Mouse (Mus musculus) hematopoietic stem cell, adult 5-6 weeks (primary cell): Measurements from ENCODE around the gene Ddx42. TPM values are rescaled to one million over a fixed set of nuclear protein-coding genes. Genes with fewer than 3 reads are reported as not detected.

Experiments
- ATAC-seq, 2 experiments: fragments of 125-278 bp in 1 of 2; replicated peaks in 1 of 2; 2 replicates each; pipeline ENCODE4 v1.8.0; 2016 to 2017; ENCODE audit warnings: inconsistent platforms in 2 of 2, mild to moderate bottlenecking in 2 of 2, moderate number of reproducible peaks in 2 of 2, low read depth in 1 of 2, moderate TSS enrichment in 1 of 2; ENCODE audit not compliant: low FRiP score in 2 of 2, poor library complexity in 2 of 2, severe bottlenecking in 2 of 2, insufficient read depth in 1 of 2, low TSS enrichment in 1 of 2
- total RNA-seq: library from RNA; stranded (forward); fragments of 172-1452, 232-1000 nt; gene quantifications from 2 replicates; pipeline ENCODE4 v1.2.3, GENCODE M21; 2017

The Ddx42 gene
- total RNA-seq, 1 experiment from 2014 or later, result 108 TPM

GRCm38 (mm10) chr11:106276454-106276853 lies 59.7 kb downstream of the Ddx42 start, which contains the start of gene Tcam1:
Tcam1 (plus strand) TSS chr11:106276672.
- peak; percentile 80 to 82 for ATAC-seq

GRCm38 (mm10) chr11:106282452-106282851 lies 65.7 kb downstream of the Ddx42 start:
- no peak for ATAC-seq

- no peak for ATAC-seq
Observed at GRCm38 (mm10) chr11:106283371-106283770, 66.6 kb downstream of the Ddx42 start.

DNA sequence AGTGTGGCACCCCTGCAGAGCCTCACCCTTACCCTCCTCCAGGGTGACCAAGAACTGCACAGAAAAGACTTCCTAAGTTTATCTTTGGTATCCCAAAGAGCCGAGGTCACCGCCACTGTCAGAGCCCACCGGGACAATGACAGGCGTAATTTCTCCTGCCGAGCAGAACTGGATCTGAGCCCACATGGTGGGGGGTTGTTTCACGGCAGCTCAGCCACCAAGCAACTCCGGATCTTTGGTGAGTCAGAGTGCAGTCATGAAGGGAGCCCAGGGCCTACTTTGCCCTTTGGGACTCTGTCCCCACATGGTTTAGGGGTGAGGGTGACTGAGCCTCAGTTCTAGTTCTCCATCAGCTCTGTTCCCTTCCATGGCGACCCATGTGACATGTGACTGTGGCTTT lies 67.4 kb downstream of the Ddx42 start:
- no peak for ATAC-seq

- ATAC-seq, result 0 out of 4 replicates have a peak, but pooled peaks of 1 of the 2 experiments have one; percentile 12
Observed at GRCm38 (mm10) chr11:106286206-106286605, 69.5 kb downstream of the Ddx42 start.

- ATAC-seq, result no peak
Observed at GRCm38 (mm10) chr11:106286987-106287386, 70.3 kb downstream of the Ddx42 start.

GRCm38 (mm10) chr11:106289369-106289768 lies 72.6 kb downstream of the Ddx42 start:
- ATAC-seq, result no peak

DNA sequence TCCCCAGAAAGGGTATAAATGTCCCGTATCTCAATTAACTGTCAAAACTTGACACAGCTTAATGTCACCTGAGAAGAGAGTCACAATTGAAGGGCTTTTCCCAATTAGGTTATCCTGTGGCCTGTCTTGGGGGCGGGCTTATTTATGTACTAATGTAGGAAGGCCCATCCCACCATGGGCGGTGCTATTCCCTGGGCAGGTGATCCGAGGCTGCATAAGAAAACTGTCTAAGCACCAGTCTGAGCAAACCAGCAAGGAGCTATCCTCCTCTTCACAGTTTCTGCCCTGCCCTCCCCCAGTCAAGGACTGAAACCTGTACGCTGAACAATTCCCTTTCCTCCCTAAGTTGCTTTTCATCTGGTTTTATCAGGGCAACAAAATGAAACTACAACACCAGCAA lies 73.7 kb downstream of the Ddx42 start:
- ATAC-seq, result no peak

- no peak for ATAC-seq
Observed at GRCm38 (mm10) chr11:106291861-106292260, 75.1 kb downstream of the Ddx42 start.

Other genes with a start within 250 kb of the Ddx42 start
- 0.20 and 0.56 TPM in 2 replicates for gene Ace, start 249.0 kb upstream of the Ddx42 start, total RNA-seq
- not detected in 2 replicates for gene Ace3, start 222.3 kb upstream of the Ddx42 start, total RNA-seq
- gene Kcnh6, start 208.8 kb upstream of the Ddx42 start, total RNA-seq, result 0.50 TPM in 1 of 2 replicates, not detected in the other
- 51.7 and 67.6 TPM in 2 replicates for gene Dcaf7, start 180.1 kb upstream of the Ddx42 start, total RNA-seq
- 10.2 and 12.8 TPM in 2 replicates for gene Taco1, start 150.9 kb upstream of the Ddx42 start, total RNA-seq
- gene Map3k3, start 132.3 kb upstream of the Ddx42 start, total RNA-seq, result 37.0 and 42.3 TPM in 2 replicates
- 13.6 TPM in 1 of 2 replicates, not detected in the other for gene Gm10840, start 56.1 kb upstream of the Ddx42 start, total RNA-seq
- gene Limd2, start 56.1 kb upstream of the Ddx42 start, total RNA-seq, result 39.7 and 57.2 TPM in 2 replicates
- gene Strada, start 14.8 kb upstream of the Ddx42 start, total RNA-seq, result 18.2 and 21.7 TPM in 2 replicates
- 186 and 253 TPM in 2 replicates for gene Ccdc47, start 582 bp upstream of the Ddx42 start, total RNA-seq
- gene Ftsj3, start 39.2 kb downstream of the Ddx42 start, total RNA-seq, result 124 and 147 TPM in 2 replicates
- 86.0 and 87.2 TPM in 2 replicates for gene Psmc5, start 39.2 kb downstream of the Ddx42 start, total RNA-seq
- 200 and 274 TPM in 2 replicates for gene Smarcd2, start 56.0 kb downstream of the Ddx42 start, total RNA-seq
- 3.6 and 4.0 TPM in 2 replicates for gene Tcam1, start 59.7 kb downstream of the Ddx42 start, total RNA-seq
- gene Gh, start 84.9 kb downstream of the Ddx42 start, total RNA-seq, result not detected in 2 replicates
- gene Cd79b, start 97.8 kb downstream of the Ddx42 start, total RNA-seq, result 15.9 and 30.2 TPM in 2 replicates
- gene Scn4a, start 136.4 kb downstream of the Ddx42 start, total RNA-seq, result not detected in 2 replicates
- gene Prr29, start 148.5 kb downstream of the Ddx42 start, total RNA-seq, result not detected in 2 replicates
- gene Icam2, start 171.1 kb downstream of the Ddx42 start, total RNA-seq, result 49.3 and 87.8 TPM in 2 replicates